Mouse (Mus musculus): ENCODE results near the gene Trmt1. TPM values are rescaled to one million over a fixed set of nuclear protein-coding genes. Genes with fewer than 3 reads are reported as not detected.

The Trmt1 gene
- polyA plus RNA-seq, 1 experiment from 2014 or later, result 72.3 TPM

DNA sequence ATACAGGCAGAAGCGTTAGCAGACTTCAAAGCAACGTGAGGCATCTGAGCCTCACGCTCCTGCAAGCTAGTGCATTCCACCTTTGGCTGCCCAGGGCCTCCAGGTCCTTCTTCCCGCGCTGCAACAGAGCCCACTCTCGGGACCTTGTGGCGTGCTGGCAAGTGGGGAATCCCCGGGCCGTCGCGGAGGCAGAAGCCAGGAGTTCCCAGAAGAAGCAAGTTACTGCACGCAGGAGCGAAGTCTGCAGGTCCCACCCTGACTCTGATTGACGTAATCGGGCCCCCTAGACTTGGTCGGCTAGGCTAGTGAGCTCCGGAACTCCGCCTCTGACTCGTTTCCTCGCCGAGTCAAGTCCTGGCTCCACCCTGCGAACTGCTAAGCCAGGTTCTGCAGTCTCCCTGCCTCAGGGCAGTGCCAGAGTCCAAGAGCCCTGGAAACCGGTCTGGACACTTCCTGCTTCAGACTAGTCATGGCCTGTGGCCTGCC, 29.4 kb upstream of the Trmt1 start:
- DNase-seq (ENCODE audit: low spot score) (peak; percentile 79), ATAC-seq (replicated peaks; ENCODE audit: low FRiP score) (0 out of 2 replicates have a peak, but pooled peaks have one; percentile 4)
- Histone ChIP-seq H3K4me2 (ENCODE audit: low read depth, low read length, severe bottlenecking) (peak overlapping the region; percentile 65), H3K9ac (ENCODE audit: low read length) (peak overlapping the region; percentile 57), H3K27ac (ENCODE audit: low read depth, low read length) (peak overlapping the region; percentile 91), H3K4me3 (ENCODE audit: low read depth, low read length) (peak overlapping the region; percentile 10; the same call in 1 of the 2 replicates), H3K27me3 (ENCODE audit: control insufficient read depth, insufficient read depth, low read length) (no peaks in the 10 kb centered on the region), H3K4me1 (replicated peaks; ENCODE audit: control insufficient read depth, insufficient read depth, low read length) (peaks cover 28% of the 10 kb centered on the region), H3K9me3 (ENCODE audit: control insufficient read depth, low read length) (no peaks in the 10 kb centered on the region), H3K36me3 (ENCODE audit: control insufficient read depth, insufficient read depth, low read length) (no peaks in the 10 kb centered on the region)
- 2% methylated on average over 23 of the region's 23 CpGs for WGBS

DNA sequence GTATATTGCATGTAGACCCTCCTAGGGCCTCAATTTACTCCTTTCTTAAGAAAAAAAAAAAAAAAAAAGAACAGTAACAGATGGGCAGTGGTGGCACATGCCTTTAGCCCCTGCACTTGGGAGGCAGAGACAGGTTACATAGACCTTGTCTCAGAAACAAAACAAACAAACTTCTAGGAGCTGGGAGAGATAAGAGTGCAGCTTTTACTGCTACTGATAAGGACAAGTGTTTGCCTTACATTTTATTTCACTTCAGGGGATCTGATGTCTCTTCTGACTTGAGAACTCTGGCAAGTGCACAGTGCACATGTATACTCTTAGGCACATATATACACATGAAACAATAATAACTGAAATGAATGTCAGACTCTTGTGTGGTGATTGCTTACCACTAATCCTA, 28.9 kb upstream of the Trmt1 start:
- Histone ChIP-seq H3K4me2 (ENCODE audit: low read depth, low read length, severe bottlenecking) (peak overlapping the region; percentile 65; the same call in 1 of the 2 replicates), H3K4me3 (ENCODE audit: low read depth, low read length) (peak overlapping the region; percentile 10; the same call in 1 of the 2 replicates)

DNA sequence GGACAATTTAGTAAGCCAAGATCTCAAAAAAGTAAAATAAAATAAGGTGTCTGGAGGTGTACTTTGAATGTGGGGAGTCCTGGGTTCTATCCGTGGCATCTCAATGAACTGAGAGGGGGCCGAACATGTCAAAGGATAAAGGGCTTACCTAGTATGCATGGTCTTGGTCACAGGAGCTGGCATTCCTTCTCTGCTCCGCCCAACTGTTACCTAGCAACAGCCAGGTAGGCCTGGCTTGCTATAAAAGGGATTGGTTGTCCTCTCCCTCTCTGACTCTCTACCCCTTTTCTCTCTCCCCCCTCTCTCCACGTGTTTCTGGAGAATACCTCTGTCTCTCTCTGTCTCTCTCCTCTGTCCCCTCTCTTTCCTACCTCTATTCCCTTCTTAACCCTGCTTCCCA, 28.4 kb upstream of the Trmt1 start:
- 36% methylated on average over 4 of the region's 4 CpGs for WGBS
- no peak for DNase-seq (ENCODE audit: low spot score)
- peaks cover 28% of the 10 kb centered on the region for H3K4me1 ChIP-seq (replicated peaks; ENCODE audit: control insufficient read depth, insufficient read depth, low read length)
- no peaks in the 10 kb centered on the region for H3K36me3 ChIP-seq (ENCODE audit: control insufficient read depth, insufficient read depth, low read length)
- no peaks in the 10 kb centered on the region for H3K9me3 ChIP-seq (ENCODE audit: control insufficient read depth, low read length)
- no peak overlapping the region for H3K9ac ChIP-seq (ENCODE audit: low read length)
- H3K4me2 ChIP-seq (ENCODE audit: low read depth, low read length, severe bottlenecking), result no peak overlapping the region
- no peak for ATAC-seq (replicated peaks; ENCODE audit: low FRiP score)
- H3K27me3 ChIP-seq (ENCODE audit: control insufficient read depth, insufficient read depth, low read length), result no peaks in the 10 kb centered on the region
- H3K27ac ChIP-seq (ENCODE audit: low read depth, low read length), result no peak overlapping the region
- H3K4me3 ChIP-seq (ENCODE audit: low read depth, low read length), result no peak overlapping the region

More for the DNA sequence above, 28.9 kb upstream of the Trmt1 start:
- Histone ChIP-seq H3K9me3 (ENCODE audit: control insufficient read depth, low read length) (no peaks in the 10 kb centered on the region), H3K36me3 (ENCODE audit: control insufficient read depth, insufficient read depth, low read length) (no peaks in the 10 kb centered on the region), H3K4me1 (replicated peaks; ENCODE audit: control insufficient read depth, insufficient read depth, low read length) (peaks cover 28% of the 10 kb centered on the region), H3K9ac (ENCODE audit: low read length) (peak overlapping the region; percentile 57), H3K27ac (ENCODE audit: low read depth, low read length) (peak overlapping the region; percentile 91), H3K27me3 (ENCODE audit: control insufficient read depth, insufficient read depth, low read length) (no peaks in the 10 kb centered on the region)
- no peak for ATAC-seq (replicated peaks; ENCODE audit: low FRiP score)
- no peak for DNase-seq (ENCODE audit: low spot score)

GRCm38 (mm10) chr8:84658951-84659350, 27.2 kb upstream of the Trmt1 start:
- Histone ChIP-seq H3K4me3 (ENCODE audit: low read depth, low read length) (no peak overlapping the region), H3K27me3 (ENCODE audit: control insufficient read depth, insufficient read depth, low read length) (no peaks in the 10 kb centered on the region), H3K4me1 (replicated peaks; ENCODE audit: control insufficient read depth, insufficient read depth, low read length) (peaks cover 28% of the 10 kb centered on the region), H3K9me3 (ENCODE audit: control insufficient read depth, low read length) (no peaks in the 10 kb centered on the region), H3K4me2 (ENCODE audit: low read depth, low read length, severe bottlenecking) (no peak overlapping the region), H3K9ac (ENCODE audit: low read length) (no peak overlapping the region), H3K36me3 (ENCODE audit: control insufficient read depth, insufficient read depth, low read length) (no peaks in the 10 kb centered on the region), H3K27ac (ENCODE audit: low read depth, low read length) (no peak overlapping the region)
- DNase-seq (ENCODE audit: low spot score) (no peak), ATAC-seq (replicated peaks; ENCODE audit: low FRiP score) (no peak)
- WGBS, result 45% methylated on average over 1 of the region's 1 CpGs

DNA sequence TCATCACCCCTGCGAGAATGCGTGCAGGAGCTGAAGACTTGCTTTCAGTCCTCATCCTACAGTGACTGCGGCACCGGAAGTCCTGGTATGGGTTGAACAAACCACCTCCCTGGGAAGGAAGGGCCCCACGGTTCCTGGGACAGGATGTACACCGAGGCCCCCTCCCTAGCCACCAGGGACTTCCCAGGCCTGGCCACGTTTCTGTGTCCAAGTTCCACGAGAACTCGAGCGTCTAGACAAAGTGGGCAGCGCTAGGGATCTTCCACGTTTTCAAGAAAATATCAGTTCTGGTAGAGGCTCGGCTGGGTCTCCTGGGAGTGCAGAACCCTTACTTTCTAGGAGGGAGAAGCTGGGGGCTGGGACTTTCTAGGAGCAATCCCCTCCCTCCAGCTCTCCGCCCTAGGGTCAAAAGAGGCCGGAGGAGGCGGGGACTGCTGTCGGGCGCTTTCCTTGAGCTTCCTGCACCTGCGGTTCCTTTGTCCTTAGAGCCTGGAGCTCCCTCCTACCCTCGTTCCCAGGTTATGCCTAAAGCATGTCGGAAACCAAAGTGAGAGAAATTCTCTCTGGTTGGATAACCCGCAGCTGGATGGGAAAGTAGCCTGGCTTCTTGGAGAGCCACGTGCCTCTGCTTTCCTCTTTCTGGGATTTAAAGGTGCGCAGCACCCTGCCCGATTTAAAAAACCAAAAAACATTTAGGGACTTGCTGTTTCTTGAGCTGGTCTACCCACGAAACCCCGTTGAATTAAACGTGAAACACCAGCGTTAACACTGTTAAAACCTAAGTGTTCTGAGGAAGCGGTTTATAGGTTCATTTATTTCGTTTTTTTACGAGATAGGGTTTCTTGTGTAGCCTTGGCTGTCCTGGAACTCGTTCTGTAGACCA, 25.9 kb upstream of the Trmt1 start:
- DNase-seq (ENCODE audit: low spot score), result peak; percentile 78
- H3K9me3 ChIP-seq (ENCODE audit: control insufficient read depth, low read length), result no peaks in the 10 kb centered on the region
- no peaks in the 10 kb centered on the region for H3K36me3 ChIP-seq (ENCODE audit: control insufficient read depth, insufficient read depth, low read length)
- peaks cover 24% of the 10 kb centered on the region for H3K4me1 ChIP-seq (replicated peaks; ENCODE audit: control insufficient read depth, insufficient read depth, low read length)
- no peaks in the 10 kb centered on the region for H3K27me3 ChIP-seq (ENCODE audit: control insufficient read depth, insufficient read depth, low read length)
- peak overlapping the region; percentile 88 for H3K4me3 ChIP-seq (ENCODE audit: low read depth, low read length)
- under 1% methylated on average over 33 of the region's 33 CpGs for WGBS
- no peak for ATAC-seq (replicated peaks; ENCODE audit: low FRiP score)
- peak overlapping the region; percentile 98 for H3K4me2 ChIP-seq (ENCODE audit: low read depth, low read length, severe bottlenecking)
- peak overlapping the region; percentile 85 for H3K27ac ChIP-seq (ENCODE audit: low read depth, low read length)
- H3K9ac ChIP-seq (ENCODE audit: low read length), result peak overlapping the region; percentile 89

DNA sequence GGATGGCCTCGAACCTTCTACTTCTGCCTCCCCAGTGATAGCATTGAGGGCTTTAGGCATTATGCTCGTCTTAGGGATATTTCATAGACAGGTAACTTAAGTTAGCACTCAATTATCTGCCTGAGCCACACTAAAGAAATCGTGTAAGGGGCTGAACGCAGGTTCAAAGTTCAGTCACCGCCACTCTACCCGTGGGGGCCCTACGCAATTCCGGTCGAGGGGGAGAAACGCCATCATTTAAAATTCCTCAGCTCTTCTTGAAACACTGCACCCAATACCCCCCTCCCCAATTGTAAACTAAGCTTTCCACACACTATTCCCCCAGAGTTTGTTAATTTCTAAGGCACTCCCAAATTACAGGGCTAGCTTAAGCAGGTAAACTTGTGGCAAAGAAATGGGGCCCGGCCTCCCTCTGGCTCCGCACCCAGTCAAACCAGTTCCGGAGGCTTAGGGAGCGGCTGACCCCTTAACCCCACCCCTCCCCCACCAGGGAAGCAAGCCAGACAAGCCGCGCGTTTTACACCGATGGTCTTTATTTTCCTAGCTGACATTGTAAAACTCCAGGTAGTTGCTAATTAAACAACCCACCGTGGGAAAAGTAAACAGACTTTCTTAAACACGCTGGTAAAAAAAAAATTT, 25.2 kb upstream of the Trmt1 start:
- Histone ChIP-seq H3K4me1 (replicated peaks; ENCODE audit: control insufficient read depth, insufficient read depth, low read length) (peaks cover 18% of the 10 kb centered on the region), H3K27me3 (ENCODE audit: control insufficient read depth, insufficient read depth, low read length) (no peaks in the 10 kb centered on the region)
- WGBS, result under 1% methylated on average over 20 of the region's 20 CpGs

GRCm38 (mm10) chr8:84661458-84661871, 24.6 kb upstream of the Trmt1 start:
- no peaks in the 10 kb centered on the region for H3K27me3 ChIP-seq (ENCODE audit: control insufficient read depth, insufficient read depth, low read length)

More for the DNA sequence above, 25.2 kb upstream of the Trmt1 start:
- no peaks in the 10 kb centered on the region for H3K9me3 ChIP-seq (ENCODE audit: control insufficient read depth, low read length)
- H3K4me3 ChIP-seq (ENCODE audit: low read depth, low read length), result peak overlapping the region; percentile 88
- DNase-seq (ENCODE audit: low spot score) (peak; percentile 78), ATAC-seq (replicated peaks; ENCODE audit: low FRiP score) (no peak)
- H3K9ac ChIP-seq (ENCODE audit: low read length), result peak overlapping the region; percentile 89
- H3K4me2 ChIP-seq (ENCODE audit: low read depth, low read length, severe bottlenecking), result peak overlapping the region; percentile 98
- H3K27ac ChIP-seq (ENCODE audit: low read depth, low read length), result peak overlapping the region; percentile 85
- no peaks in the 10 kb centered on the region for H3K36me3 ChIP-seq (ENCODE audit: control insufficient read depth, insufficient read depth, low read length)

GRCm38 (mm10) chr8:84661961-84662571, 24.0 kb upstream of the Trmt1 start:
- Histone ChIP-seq H3K27ac (ENCODE audit: low read depth, low read length) (peak overlapping the region; percentile 85), H3K4me1 (replicated peaks; ENCODE audit: control insufficient read depth, insufficient read depth, low read length) (peaks cover 7% of the 10 kb centered on the region), H3K9ac (ENCODE audit: low read length) (peak overlapping the region; percentile 89), H3K4me3 (ENCODE audit: low read depth, low read length) (peak overlapping the region; percentile 88), H3K9me3 (ENCODE audit: control insufficient read depth, low read length) (no peaks in the 10 kb centered on the region), H3K36me3 (ENCODE audit: control insufficient read depth, insufficient read depth, low read length) (no peaks in the 10 kb centered on the region), H3K4me2 (ENCODE audit: low read depth, low read length, severe bottlenecking) (peak overlapping the region; percentile 98), H3K27me3 (ENCODE audit: control insufficient read depth, insufficient read depth, low read length) (no peaks in the 10 kb centered on the region)
- WGBS, result under 1% methylated on average over 61 of the region's 61 CpGs
- DNase-seq (ENCODE audit: low spot score), result peak; percentile 84
- ATAC-seq (replicated peaks; ENCODE audit: low FRiP score), result peak; percentile 4

More at GRCm38 (mm10) chr8:84661458-84661871, 24.6 kb upstream of the Trmt1 start:
- WGBS, result under 1% methylated on average over 24 of the region's 24 CpGs
- Histone ChIP-seq H3K4me3 (ENCODE audit: low read depth, low read length) (peak overlapping the region; percentile 88), H3K4me2 (ENCODE audit: low read depth, low read length, severe bottlenecking) (peak overlapping the region; percentile 98), H3K9ac (ENCODE audit: low read length) (peak overlapping the region; percentile 89), H3K4me1 (replicated peaks; ENCODE audit: control insufficient read depth, insufficient read depth, low read length) (peaks cover 13% of the 10 kb centered on the region), H3K27ac (ENCODE audit: low read depth, low read length) (peak overlapping the region; percentile 85), H3K9me3 (ENCODE audit: control insufficient read depth, low read length) (no peaks in the 10 kb centered on the region), H3K36me3 (ENCODE audit: control insufficient read depth, insufficient read depth, low read length) (no peaks in the 10 kb centered on the region)
- DNase-seq (ENCODE audit: low spot score) (peak; percentile 77), ATAC-seq (replicated peaks; ENCODE audit: low FRiP score) (no peak)
